Mouse (Mus musculus) stomach, embryonic 14.5 days (tissue): ENCODE results near the gene Fgf16. TPM values are rescaled to one million over a fixed set of nuclear protein-coding genes. Genes with fewer than 3 reads are reported as not detected.
A peak's percentile ranks its signal among the peaks of the same experiment; 100 is the strongest.

Source experiments
- ATAC-seq: fragments of 200-750 bp; cut with Nextera tagmentation; 2 replicates; pipeline ENCODE4 v1.8.0; 2017; ENCODE audit warnings: low read depth, moderate TSS enrichment; ENCODE audit not compliant: insufficient number of reproducible peaks, insufficient read depth, low FRiP score
- H3K27ac ChIP-seq: fragments of 300-500 bp; sonication (generic); 2 replicates; pipeline ENCODE4 v1.5.1; 2014; ENCODE audit warnings: mild to moderate bottlenecking, low read length, moderate library complexity, mixed read lengths
- H3K27me3 ChIP-seq: fragments of 300-500 bp; sonication (generic); 2 replicates; pipeline ENCODE4 v1.6.1; 2014; ENCODE audit warnings: low read length, control low read depth, mixed read lengths; ENCODE audit not compliant: control insufficient read depth, insufficient read depth
- H3K36me3 ChIP-seq: fragments of 300-500 bp; sonication (generic); 2 replicates; pipeline ENCODE4 v1.6.1; 2014; ENCODE audit warnings: mild to moderate bottlenecking, control low read depth, low read length, moderate library complexity, mixed read lengths; ENCODE audit not compliant: control insufficient read depth, insufficient read depth
- H3K4me1 ChIP-seq: fragments of 300-500 bp; sonication (generic); 2 replicates; pipeline ENCODE4 v1.6.1; 2014; ENCODE audit warnings: low read length, control low read depth, mixed read lengths; ENCODE audit not compliant: control insufficient read depth, insufficient read depth
- H3K4me2 ChIP-seq: fragments of 300-500 bp; sonication (generic); replicated peaks from 2 replicates; pipeline ENCODE4 v1.6.1; 2014; ENCODE audit warnings: low read depth, low read length, control low read depth
- H3K4me3 ChIP-seq: fragments of 300-500 bp; sonication (generic); 2 replicates; pipeline ENCODE4 v1.5.1; 2014; ENCODE audit warnings: low read depth, low read length, control low read depth
- H3K9ac ChIP-seq: fragments of 300-500 bp; sonication (generic); replicated peaks from 2 replicates; pipeline ENCODE4 v1.6.1; 2014; ENCODE audit warnings: low read depth, mild to moderate bottlenecking, control low read depth, low read length, moderate library complexity, mixed read lengths
- H3K9me3 ChIP-seq: fragments of 300-500 bp; sonication (generic); 2 replicates; pipeline ENCODE4 v1.6.1; 2016; ENCODE audit warnings: low read depth, low read length, control low read depth; ENCODE audit not compliant: control insufficient read depth
- WGBS: fragments of 180-500 bp; shearing (Covaris S2); extraction: QIAGEN DNeasy Blood & Tissue Kit; methylation state at CpG from one replicate; pipeline ENCODE4 v1.1.7; 2014; 5-methylcytosine and 5-hydroxymethylcytosine counted together
- polyA plus RNA-seq: library from polyadenylated mRNA; unstranded; fragments of >200 nt; fragmentation: Nextera tagmentation; extraction: Ambion mirVana; gene quantifications from 2 replicates; pipeline ENCODE4 v1.2.1, GENCODE M21; 2014

Gene Fgf16
- polyA plus RNA-seq, 1 experiment from 2014 or later = 0.20 TPM

DNA sequence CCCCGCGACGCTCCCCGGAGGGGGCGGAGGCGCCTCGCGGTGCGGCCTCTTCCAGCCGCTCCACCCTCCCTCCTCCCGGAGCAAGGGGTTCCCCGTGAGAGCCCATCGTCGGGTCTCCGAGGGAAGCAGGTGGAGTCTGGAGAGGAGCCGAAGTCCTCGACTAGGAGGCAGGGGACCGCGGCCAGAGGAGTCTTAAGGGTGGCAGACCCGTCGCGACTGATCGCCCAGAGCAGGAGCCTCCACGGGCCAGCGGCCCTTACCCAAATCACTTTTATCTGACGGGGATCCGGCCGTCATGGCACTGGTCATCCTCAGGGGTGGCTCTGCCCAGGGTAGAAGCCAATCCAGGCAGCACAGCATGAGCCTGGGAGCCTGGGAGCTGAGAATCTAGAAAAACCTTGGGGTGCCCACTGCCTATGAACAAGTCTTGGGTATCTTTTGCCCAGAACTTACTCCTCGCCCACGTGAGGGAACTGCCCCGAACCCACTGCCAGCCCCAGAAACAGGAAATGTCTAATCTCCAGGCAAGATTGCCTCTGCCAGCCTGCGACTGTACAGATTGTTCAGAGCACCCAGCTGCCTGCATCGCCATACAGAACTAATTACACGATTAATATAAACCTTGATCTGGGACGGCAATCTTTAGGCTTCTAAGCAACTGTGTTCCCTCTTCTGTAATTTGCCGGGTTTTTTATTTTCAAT, 1.1 kb downstream of the Fgf16 start:
- H3K27me3 ChIP-seq = peaks cover 12% of the 10 kb centered on the region; the same call in 1 of the 2 replicates
- no peaks in the 10 kb centered on the region for H3K4me1 ChIP-seq
- peak overlapping the region; percentile 25; the same call in 1 of the 2 replicates for H3K9ac ChIP-seq
- H3K27ac ChIP-seq = no peak overlapping the region
- no peak; the same call in 1 of the 2 replicates for ATAC-seq
- peak overlapping the region; percentile 52 for H3K4me2 ChIP-seq
- H3K4me3 ChIP-seq = peak overlapping the region; percentile 31
- H3K9me3 ChIP-seq = no peaks in the 10 kb centered on the region
- WGBS = 17% methylated on average over 27 of the region's 36 CpGs
- H3K36me3 ChIP-seq = no peaks in the 10 kb centered on the region

DNA sequence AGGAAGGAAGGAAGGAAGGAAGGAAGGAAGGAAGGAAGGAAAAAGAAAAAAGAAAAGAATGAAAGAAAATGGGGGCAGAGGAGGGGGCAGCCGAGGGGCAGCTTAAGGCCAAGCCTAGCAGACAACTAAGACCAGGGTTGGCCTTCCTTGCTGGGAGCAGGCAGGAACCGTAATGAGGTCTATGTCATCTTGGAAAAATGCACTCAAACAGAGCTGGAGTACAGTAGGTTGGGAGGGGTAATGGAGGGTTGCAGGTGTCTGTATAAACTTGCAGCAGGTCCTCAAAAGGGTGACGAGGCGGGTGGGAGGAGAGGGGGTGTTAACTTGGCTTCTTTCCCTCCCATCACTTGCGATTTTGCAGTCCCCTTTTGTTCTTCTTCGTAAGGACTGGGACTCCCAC, 1.9 kb downstream of the Fgf16 start:
- Histone ChIP-seq H3K27ac (no peak overlapping the region), H3K27me3 (peaks cover 12% of the 10 kb centered on the region; the same call in 1 of the 2 replicates), H3K4me1 (no peaks in the 10 kb centered on the region), H3K9me3 (no peaks in the 10 kb centered on the region), H3K9ac (no peak overlapping the region), H3K4me2 (no peak overlapping the region), H3K4me3 (no peak overlapping the region), H3K36me3 (no peaks in the 10 kb centered on the region)
- ATAC-seq = 0 out of 2 replicates have a peak, but pooled peaks have one; percentile 19
- WGBS = 31% methylated on average over 6 of the region's 6 CpGs

DNA sequence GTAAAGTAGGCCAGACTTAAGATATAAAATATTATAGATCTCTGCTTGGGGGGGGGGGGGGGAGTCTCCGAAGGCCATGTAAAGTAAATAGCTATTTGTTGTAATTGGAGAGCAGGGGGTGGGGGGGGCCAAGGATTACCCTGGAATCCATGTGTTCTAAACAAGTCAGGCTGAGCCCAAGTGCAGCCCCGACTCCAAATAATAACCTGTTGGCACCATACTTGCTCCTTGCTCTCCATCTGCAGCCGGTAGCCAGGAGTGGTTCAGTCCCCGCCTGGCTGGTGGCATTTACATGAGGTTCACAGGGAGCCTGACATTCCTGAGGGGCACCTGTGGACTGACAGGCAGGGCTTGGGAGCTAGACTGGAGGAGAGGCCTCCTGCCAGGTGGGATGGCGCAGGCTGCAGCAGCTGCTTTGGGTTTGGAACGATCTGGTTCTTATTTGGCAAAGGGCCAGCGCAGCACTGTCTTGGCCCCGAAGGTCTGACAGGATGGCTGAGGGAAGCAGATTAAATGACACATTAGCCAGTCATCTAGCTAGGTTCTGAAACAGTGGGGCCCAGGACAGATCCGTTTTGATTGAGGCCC, 3.2 kb downstream of the Fgf16 start:
- H3K9ac ChIP-seq = no peak overlapping the region
- no peak overlapping the region for H3K27ac ChIP-seq
- 32% methylated on average over 9 of the region's 9 CpGs for WGBS
- no peak overlapping the region for H3K4me2 ChIP-seq
- H3K36me3 ChIP-seq = no peaks in the 10 kb centered on the region
- H3K9me3 ChIP-seq = no peaks in the 10 kb centered on the region
- 0 out of 2 replicates have a peak, but pooled peaks cover 12% of the 10 kb centered on the region for H3K27me3 ChIP-seq
- ATAC-seq = no peak
- no peak overlapping the region for H3K4me3 ChIP-seq
- no peaks in the 10 kb centered on the region for H3K4me1 ChIP-seq

DNA sequence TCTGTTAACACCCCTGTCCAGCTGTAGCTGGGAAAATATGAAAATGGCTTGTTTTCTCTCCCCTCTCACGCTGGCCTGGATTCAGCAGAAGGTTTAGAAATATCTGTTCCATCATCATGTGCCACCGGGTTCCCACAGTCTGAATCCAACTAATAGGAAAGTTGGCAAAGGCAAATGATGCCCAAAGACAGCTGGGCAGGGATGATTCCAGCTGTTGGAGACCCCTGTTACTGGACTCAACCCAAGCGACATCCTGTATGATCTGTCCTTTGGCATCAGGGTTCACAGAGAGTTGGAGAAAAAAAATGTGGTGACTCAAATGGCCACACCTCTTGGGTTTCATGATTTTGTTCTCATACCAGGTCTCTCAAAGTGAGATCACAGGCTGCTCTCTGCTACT, 3.9 kb downstream of the Fgf16 start:
- WGBS = 70% methylated on average over 3 of the region's 3 CpGs
- no peaks in the 10 kb centered on the region for H3K4me1 ChIP-seq
- H3K27me3 ChIP-seq = 0 out of 2 replicates have a peak, but pooled peaks cover 12% of the 10 kb centered on the region
- H3K4me3 ChIP-seq = no peak overlapping the region
- H3K27ac ChIP-seq = no peak overlapping the region
- H3K9ac ChIP-seq = no peak overlapping the region
- no peaks in the 10 kb centered on the region for H3K36me3 ChIP-seq
- no peak overlapping the region for H3K4me2 ChIP-seq
- no peak for ATAC-seq
- H3K9me3 ChIP-seq = no peaks in the 10 kb centered on the region

DNA sequence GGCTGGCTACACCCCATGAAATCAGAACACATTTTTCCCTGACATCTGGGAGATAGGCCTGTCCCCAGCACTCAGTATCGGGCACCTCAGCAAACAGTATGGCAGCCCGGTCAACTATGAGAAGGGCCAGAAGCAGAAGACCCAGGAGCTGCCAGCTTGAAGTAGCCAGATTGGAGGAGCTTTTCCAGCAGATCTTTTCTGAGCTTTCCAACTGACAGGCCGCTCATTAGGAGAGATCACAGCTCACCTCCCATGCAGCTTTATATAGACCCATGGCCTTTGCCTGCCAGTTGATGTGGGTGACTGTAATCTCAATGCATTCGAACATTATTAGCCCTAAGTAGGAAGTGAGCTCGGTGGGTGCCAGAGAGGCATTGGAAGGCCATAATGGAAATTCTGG, 9.2 kb downstream of the Fgf16 start:
- Histone ChIP-seq H3K4me2 (no peak overlapping the region), H3K9ac (no peak overlapping the region), H3K4me3 (no peak overlapping the region), H3K27me3 (no peaks in the 10 kb centered on the region), H3K36me3 (no peaks in the 10 kb centered on the region), H3K4me1 (no peaks in the 10 kb centered on the region), H3K27ac (no peak overlapping the region), H3K9me3 (no peaks in the 10 kb centered on the region)
- 85% methylated on average over 5 of the region's 5 CpGs for WGBS
- ATAC-seq = no peak

DNA sequence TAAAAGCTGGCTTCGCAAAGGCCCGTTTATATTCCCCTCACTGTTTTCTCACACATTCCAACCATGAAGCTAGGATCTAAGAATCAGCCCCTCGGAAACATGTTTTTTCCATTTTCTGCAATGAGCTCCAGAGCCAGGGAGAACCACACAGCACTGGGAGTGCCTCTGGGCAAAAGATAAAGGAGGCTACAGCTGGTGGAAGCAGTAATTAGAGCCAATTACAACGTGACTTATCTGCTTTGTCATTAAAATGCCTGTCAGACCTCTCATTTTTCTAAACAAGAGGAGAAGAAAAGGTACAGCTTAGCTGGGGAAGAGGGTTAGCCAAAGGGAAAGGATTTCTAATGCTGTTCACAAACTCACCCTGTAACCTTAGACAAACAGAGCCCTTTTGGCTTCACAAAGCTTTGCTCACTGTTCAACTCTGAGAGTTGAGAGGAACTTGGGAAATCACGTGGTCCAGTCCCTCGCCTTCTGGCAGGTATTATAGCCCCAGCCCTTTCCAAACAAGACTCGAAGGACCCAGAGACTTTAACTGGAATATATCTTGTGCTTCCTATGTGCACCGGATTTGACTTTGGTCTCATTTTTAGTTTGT, 30.8 kb downstream of the Fgf16 start:
- no peaks in the 10 kb centered on the region for H3K9me3 ChIP-seq
- peak; percentile 65; the same call in 1 of the 2 replicates for ATAC-seq
- no peaks in the 10 kb centered on the region for H3K36me3 ChIP-seq
- H3K4me3 ChIP-seq = no peak overlapping the region
- no peaks in the 10 kb centered on the region for H3K4me1 ChIP-seq
- no peak overlapping the region for H3K4me2 ChIP-seq
- H3K27me3 ChIP-seq = no peaks in the 10 kb centered on the region
- 50% methylated on average over 8 of the region's 8 CpGs for WGBS
- H3K27ac ChIP-seq = no peak overlapping the region
- no peak overlapping the region for H3K9ac ChIP-seq

DNA sequence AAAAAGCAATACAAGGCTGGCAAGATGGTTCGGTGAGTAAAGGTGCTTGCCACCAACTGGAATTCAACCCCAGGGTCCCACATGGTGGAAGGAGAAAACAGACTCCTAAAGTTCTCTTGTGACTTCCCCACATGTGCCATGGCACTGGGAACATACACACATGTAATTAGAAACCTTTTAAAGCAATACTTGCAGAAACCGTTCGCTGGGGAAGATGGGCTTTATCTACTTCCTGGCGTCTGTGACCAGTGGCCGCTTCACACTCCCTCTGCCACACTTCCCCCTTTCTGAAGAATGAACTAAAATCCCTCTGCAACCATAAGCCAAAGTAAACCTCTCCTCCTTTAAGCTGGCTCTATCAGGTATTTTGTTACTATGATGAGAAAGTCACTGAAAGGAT, 60.4 kb downstream of the Fgf16 start:
- H3K4me2 ChIP-seq = no peak overlapping the region
- ATAC-seq = no peak
- WGBS = 81% methylated on average over 5 of the region's 5 CpGs
- H3K9ac ChIP-seq = no peak overlapping the region
- no peaks in the 10 kb centered on the region for H3K27me3 ChIP-seq
- no peak overlapping the region for H3K4me3 ChIP-seq
- no peaks in the 10 kb centered on the region for H3K9me3 ChIP-seq
- H3K27ac ChIP-seq = no peak overlapping the region
- H3K4me1 ChIP-seq = no peaks in the 10 kb centered on the region
- peaks cover 9% of the 10 kb centered on the region for H3K36me3 ChIP-seq
